Mouse (Mus musculus): ENCODE measurements around the gene Atf4.

- TF ChIP-seq POLR2A (IDR thresholded peaks at IDR 0.05; ENCODE audit: borderline replicate concordance, low read depth, low read length) (no peak), CTCF (IDR thresholded peaks at IDR 0.05; ENCODE audit: low read depth, low read length) (no peak)
These were observed 6.8 kb upstream of the Atf4 start for GRCm38 (mm10) chr15:80248135-80248534.

All from bone marrow macrophage, adult 2 months (primary cell).